Mouse (Mus musculus) megakaryocyte, embryonic 14.5 days (primary cell): ENCODE data around the gene Ppp1r37.

Experiments used
- FLI1 ChIP-seq: IDR thresholded peaks from 2 replicates; pipeline ENCODE4 v1.6.1; 2012; ENCODE audit warnings: low read length, inconsistent platforms, mixed read lengths
- GATA1 ChIP-seq: IDR thresholded peaks from 3 replicates; pipeline ENCODE4 v1.6.1; 2012; ENCODE audit warnings: mixed read lengths, low read length, inconsistent platforms, borderline replicate concordance

- TF ChIP-seq GATA1 (no peak), FLI1 (no peak)
Measured at GRCm38 (mm10) chr7:19562643-19563410, at the start of gene Ppp1r37.
